Mouse (Mus musculus): ENCODE data around the gene Rnasel.
A peak's percentile ranks its signal among the peaks of the same experiment; 100 is the strongest.

The Rnasel gene

DNA sequence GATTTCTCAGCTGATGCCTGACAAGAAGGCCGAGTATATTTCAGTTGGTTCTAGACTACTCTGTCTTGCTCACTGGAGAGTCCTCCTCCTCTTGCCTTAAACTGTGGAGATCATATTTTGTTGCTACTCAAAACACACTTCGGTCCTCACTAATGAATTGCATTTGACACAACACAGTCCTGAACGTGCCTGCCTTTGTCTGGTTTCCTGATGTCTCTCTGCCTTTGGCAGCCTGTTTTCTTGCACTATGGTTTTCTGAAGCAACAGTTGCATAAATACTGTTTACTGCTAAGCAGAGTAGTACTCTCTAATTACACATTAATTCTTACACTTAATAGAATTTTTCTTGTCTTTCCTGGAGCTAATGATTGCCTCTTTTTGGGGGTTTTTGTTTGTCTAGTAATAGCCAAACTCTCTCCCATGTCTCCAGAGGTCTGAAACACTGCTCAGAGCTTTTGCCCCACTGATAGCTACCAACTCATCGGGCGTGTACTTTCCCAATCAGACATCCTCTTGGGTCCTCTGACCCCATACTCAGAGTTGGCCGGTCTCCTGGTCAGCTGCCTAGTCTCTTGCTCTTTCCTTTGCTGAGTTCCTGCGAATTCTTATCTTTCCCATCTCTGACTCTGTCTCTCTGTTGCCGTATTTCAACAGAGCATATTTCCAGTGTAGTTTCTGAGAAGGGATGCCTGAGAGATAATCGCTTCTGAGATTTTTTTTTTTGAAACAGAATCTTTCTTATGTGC lies 27.5 kb upstream of the Rnasel start:
- TF ChIP-seq GATA4 (IDR thresholded peaks at IDR 0.05; ENCODE audit: insufficient replicate concordance, low read length): peak; percentile 15; the same call in 1 of the 2 replicates

GRCm38 (mm10) chr1:153723426-153723825 lies 25.8 kb upstream of the Rnasel start:
- no peak for TF ChIP-seq GATA4 (IDR thresholded peaks at IDR 0.05; ENCODE audit: insufficient replicate concordance, low read length)

DNA sequence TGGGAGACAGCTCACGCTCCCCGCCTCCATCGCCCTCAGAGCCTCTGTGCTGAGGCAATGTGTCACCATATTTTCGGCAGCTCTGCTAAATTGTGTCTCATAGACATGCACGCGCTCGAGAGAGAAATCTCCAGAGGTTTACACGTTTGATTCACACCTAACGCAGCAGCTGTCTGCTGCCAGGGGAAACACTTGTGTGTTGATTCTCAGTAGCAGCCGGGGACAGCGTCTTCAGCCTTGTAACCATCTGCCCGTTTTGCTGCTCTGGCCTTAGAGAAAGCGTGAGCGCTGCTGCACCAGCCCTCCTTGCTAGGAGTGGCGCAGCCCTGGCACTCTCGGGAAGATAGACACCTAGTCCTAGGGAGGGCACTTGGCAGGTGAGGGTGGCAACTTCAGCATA lies 22.6 kb upstream of the Rnasel start:
- TF ChIP-seq GATA4 (IDR thresholded peaks at IDR 0.05; ENCODE audit: insufficient replicate concordance, low read length): no peak

DNA sequence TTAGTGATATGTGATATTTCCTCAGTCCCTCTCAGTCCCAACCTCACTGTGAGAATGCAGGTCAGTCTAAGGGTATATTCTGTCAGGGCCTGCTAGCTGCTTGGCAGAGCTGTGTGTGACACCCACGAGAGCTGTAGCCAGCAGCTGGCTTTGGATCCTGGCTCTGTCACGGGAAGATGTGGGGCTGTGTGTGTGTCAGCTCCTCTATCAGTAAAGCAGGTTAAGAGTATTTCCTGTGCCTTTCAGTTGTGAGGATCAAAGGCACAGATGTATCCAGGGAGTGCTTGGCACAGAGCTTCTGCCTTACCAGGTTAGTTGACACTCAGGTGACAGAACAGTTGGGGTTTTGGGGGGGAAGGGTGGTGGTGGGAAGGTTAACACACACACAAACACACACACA lies 19.4 kb upstream of the Rnasel start:
- TF ChIP-seq GATA4 (IDR thresholded peaks at IDR 0.05; ENCODE audit: insufficient replicate concordance, low read length): no peak

- no peak for TF ChIP-seq GATA4 (IDR thresholded peaks at IDR 0.05; ENCODE audit: insufficient replicate concordance, low read length)
Measured at GRCm38 (mm10) chr1:153730671-153731070, 18.6 kb upstream of the Rnasel start.

- TF ChIP-seq GATA4 (IDR thresholded peaks at IDR 0.05; ENCODE audit: insufficient replicate concordance, low read length): no peak
Measured at GRCm38 (mm10) chr1:153733181-153733580, 16.0 kb upstream of the Rnasel start.

DNA sequence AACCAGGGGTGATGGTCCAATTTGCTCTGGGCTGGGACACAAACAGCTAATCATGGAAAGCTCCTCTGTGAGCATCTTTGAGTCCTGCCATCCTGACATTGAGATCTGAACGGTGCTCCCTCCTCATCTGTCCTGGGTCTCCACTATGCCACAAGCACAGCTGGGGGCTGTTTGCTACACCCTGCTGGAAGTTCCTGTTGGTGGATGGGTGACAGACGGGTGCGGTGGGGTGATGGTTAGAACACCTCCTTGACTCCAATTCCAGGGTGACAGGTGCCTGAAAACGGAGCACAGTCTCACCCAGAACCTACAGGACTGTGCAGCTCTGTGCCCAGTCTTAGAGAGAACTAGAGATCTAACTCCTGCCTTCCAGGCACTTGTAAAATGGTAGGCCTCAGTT lies 14.4 kb upstream of the Rnasel start:
- no peak for TF ChIP-seq GATA4 (IDR thresholded peaks at IDR 0.05; ENCODE audit: insufficient replicate concordance, low read length)

DNA sequence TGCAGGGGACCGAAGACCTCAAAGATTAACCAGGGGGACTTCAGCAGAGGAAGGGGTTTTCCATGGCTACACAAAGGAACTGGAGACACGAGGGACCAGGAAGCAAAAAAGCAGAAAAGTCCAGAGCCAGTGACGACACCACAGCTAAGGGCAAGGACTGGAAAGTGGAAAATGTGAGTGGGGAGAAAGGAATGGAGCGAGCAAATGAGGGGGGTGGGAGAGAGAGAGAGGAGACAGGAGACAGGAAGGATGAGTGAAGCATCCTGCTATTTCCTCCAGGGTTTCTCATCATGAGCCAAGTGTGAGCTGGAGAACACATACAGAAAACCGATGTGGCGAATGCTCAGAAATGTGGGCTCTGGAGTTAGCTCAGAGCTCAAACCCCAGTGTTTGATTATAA lies 13.1 kb upstream of the Rnasel start:
- TF ChIP-seq GATA4 (IDR thresholded peaks at IDR 0.05; ENCODE audit: insufficient replicate concordance, low read length): no peak

DNA sequence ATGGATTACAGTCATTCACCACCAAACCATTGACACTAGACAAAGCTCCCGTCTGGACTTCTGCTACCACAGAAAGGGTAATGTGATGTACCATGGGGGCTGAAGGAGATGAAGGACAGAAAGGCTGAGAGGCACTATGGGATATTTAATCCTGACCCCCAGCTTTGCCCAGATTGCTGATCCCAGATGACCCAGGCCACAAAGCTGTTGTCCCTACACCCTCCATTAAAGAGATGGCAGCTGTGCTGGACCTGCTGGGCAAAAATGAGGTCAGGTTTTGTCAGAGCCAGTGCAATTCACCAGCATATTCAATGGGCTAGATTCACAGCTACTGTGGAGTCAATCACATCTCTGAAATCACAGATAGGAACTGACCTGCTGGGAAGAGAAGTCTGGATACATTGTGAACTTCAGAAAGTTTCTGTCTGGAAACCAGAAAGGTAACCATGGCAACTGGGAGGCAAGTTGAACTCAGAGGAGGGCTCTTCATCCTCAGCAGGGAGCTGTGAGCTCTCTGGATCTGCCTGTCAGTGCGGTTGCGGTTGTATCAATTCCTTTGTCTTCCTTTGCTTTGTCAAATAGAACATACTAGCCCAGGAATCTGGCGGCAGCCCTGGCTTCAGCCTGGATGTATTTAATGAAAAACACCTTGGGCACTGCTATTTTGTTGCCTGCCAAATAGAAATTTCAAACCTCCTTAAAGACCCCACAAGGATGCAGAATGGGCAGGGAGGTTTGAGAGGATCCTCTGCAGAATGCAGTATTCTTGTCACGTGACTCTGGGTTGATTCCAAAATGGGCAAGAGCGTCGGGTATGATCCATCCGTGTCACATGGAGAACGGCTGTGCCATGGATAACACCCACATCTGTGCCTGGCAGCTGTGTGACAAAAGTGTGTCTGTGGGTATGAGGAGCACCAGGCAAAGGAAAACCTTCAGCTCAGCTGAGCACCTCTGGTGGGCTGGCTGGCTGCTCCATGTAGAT lies 11.8 kb upstream of the Rnasel start:
- TF ChIP-seq GATA4 (IDR thresholded peaks at IDR 0.05; ENCODE audit: insufficient replicate concordance, low read length): no peak

DNA sequence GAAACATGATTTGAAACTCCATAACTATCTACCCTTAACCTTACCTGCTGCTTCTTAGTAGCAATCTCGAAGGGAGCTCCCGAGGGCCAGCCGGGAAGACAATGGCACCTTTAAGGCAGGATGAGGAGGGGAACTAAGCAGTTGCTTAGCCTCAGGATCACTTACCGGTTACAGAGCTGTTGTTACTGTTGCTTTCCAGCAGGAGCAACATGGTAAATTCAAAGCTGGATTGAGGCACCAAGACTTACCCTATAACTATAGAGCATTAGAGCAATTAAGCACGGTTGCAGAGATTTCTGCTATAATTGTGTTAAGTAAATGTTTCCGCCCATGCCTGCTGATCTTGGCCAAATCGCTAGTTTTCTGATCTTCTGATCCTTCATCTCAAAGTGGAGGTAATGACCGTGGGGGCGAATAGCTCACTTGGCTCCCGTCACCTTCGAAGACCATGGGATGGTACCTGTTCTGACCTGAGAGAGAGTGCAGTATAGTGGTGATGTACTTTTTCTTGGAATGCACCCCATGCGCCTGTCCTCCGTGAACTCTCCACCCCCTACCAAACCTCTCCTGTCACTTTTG lies 9.7 kb upstream of the Rnasel start:
- no peak for TF ChIP-seq GATA4 (IDR thresholded peaks at IDR 0.05; ENCODE audit: insufficient replicate concordance, low read length)

- no peak for TF ChIP-seq GATA4 (IDR thresholded peaks at IDR 0.05; ENCODE audit: insufficient replicate concordance, low read length)
Measured at GRCm38 (mm10) chr1:153740145-153740544, 9.1 kb upstream of the Rnasel start, which contains the start of gene Rgs16. Gene Rgs16 (plus strand): TSS chr1:153740349.

DNA sequence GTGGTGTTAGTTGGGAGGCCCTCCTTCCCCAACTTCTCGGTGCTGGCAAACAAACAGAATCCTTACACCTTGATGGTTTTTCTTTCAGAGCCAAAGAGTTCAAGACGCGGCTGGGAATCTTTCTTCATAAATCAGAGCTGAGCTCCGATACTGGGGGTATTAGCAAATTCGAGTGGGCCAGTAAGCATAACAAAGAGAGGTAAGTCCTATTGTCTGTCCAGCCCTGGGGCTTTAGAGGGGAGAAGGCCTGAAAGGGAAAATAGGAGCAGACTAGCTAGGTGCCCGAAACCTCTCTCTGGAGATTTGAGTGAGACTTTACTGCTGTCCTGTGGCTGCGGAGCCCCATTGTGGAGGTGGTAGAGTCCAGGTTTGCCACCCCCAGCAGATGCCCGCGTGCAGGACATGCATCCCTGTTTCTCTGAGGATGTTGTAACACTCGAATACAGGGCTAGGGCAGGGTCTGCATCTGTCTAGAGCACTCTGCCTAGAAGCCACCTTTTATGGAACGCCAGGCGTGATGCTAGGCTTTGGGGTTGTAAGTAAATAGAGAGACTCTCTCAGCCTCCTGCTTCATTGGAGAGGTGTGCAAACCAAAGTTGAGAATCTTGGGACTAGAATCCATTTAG lies 8.3 kb upstream of the Rnasel start:
- TF ChIP-seq GATA4 (IDR thresholded peaks at IDR 0.05; ENCODE audit: insufficient replicate concordance, low read length): no peak

GRCm38 (mm10) chr1:153741551-153742316 lies 7.5 kb upstream of the Rnasel start:
- TF ChIP-seq GATA4 (IDR thresholded peaks at IDR 0.05; ENCODE audit: insufficient replicate concordance, low read length): no peak

GRCm38 (mm10) chr1:153742374-153743155 lies 6.7 kb upstream of the Rnasel start:
- TF ChIP-seq GATA4 (IDR thresholded peaks at IDR 0.05; ENCODE audit: insufficient replicate concordance, low read length): no peak
